Mouse (Mus musculus) frontal cortex, adult 2 months (tissue): ENCODE measurements around the gene Apon. TPM values are rescaled to one million over a fixed set of nuclear protein-coding genes. Genes with fewer than 3 reads are reported as not detected.
"Not testable (repeated sequence)": the region's sequence is repeated elsewhere in the genome, so short reads cannot be mapped to it uniquely, and the experiment has no call there.

Source experiments
- DNase-seq, 2 experiments: peaks; one replicate each; pipeline ENCODE4 v3.0.0; 2022; ENCODE audit warnings: low spot score in 1 of 2; ENCODE audit errors: extremely low spot score in 1 of 2
- polyA plus RNA-seq: library from polyadenylated mRNA; depleted of rRNA; stranded (reverse); fragments of >200 nt; gene quantifications from 2 replicates; pipeline ENCODE4 v1.2.3, GENCODE M21; 2012

The Apon gene
- polyA plus RNA-seq, 1 experiment = not detected

DNA sequence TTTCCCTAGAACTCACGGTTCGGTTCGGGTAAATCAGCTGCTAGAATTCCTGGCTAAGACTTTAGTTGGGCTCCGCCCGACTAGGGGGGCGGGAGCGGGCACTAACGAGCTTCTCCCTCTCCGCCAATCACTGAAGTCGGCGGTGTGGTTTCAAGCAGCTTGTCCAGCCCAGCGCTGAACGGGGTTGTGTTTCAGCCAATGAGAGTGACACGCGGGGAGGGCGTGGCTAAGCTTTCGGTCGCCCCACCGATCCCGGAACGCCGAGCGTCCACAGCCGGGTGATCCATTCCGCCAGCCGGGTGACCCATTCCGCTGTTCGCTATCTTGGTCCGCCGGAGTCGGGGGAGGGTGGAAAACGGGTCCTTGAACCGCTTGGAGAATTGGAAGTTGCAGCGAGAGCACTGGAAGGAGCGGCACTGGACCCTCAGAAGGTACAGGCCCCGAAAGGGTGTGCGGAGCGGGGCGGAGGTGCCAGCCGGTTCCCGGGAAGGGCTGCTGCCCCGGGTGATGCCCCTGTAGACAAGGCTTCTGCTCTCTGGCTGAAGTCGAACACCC, 16.5 kb downstream of the Apon start, which contains the start of gene Stat2:
Gene Stat2 (plus strand): TSS at position 273 of the 555 bp plus-strand sequence.
- DNase-seq = peak; percentile 97 to 98

DNA sequence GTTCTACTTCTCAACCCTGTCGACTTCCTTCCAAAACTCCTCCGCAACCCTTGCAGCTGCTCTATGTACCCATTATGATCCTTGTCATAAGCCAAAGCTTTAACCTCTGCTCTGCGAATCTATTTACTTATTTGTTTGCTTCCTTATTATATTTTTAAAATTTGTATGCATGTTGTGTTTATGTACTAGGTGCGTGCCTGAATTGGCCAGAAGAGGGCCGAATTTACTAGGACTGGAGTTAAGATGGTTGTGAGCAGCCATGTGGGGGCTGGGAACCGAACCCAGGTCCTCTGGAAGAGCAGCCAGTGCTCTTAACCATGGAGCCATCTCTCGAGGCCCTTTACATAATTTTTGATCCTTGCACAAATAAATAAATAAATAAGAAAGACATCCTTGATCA, 17.0 kb downstream of the Apon start:
- DNase-seq = no peak

DNA sequence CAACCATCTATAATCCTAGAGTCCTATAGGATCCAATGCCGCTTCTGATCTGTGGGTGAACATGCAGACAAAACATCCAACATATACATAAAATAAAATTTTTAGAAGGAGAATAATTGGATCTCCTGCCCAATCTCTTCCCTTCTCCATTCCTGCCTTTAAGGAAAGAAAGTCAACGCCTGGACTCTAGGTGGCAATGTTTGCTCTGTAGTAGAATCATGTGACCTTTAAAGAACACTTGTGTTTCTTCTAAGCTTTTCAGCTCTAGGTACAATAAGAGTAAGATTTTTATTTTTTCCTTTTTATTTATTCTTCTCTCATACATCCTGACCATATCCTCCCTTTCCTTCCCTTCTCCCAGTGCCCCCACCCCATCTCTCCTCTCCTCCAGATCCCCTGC, 18.0 kb downstream of the Apon start:
- DNase-seq = no peak

DNA sequence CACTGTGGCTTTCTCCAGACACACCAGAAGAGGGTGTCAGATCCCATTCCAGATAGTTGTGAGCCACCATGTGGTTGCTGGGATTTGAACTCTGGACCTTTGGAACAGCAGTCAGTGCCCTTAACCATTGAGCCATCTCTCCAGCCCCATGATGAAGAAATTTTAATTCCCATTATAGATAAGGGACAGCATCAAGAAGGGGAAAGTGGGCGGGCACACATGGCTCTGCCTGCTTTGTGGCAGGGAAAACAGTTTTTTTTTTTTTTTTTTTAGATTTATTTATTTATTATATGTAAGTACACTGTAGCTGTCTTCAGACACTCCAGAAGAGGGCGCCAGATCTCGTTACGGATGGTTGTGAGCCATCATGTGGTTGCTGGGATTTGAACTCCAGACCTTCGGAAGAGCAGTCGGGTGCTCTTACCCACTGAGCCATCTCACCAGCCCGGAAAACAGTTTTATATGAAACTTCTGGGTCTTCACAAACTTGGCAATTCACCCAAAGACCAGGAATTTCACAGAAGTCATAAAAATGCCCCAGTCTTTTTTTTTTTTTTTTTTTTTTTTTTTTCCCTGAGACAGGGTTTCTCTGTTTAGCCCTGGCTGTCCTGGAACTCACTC, 19.0 kb downstream of the Apon start:
- not testable (repeated sequence) for DNase-seq

- not testable (repeated sequence) for DNase-seq
Observed at GRCm38 (mm10) chr10:128275374-128275773, 21.5 kb downstream of the Apon start.

GRCm38 (mm10) chr10:128278158-128278557, 24.3 kb downstream of the Apon start:
- no peak for DNase-seq

GRCm38 (mm10) chr10:128280943-128281342, 27.0 kb downstream of the Apon start:
- DNase-seq = no peak

DNA sequence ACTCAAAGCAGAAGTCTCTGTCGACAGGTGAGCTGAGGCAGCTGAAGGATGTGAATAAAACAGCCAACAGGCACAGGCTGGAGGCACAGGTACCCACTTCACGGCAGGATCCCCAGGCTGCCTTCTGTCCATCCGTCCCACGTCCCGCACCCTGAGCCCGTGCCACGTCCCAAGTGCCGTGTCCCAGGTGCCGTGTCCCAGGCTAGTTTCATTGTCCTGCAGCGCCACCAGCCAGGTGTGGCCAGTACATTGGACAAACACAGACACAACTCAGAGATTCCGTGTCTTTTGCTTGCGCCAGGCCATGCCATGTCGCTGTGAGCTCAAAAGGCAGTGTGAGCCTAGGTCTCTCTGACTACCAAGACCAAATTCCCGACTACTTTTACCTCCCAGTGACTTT, 27.8 kb downstream of the Apon start:
- no peak for DNase-seq

- DNase-seq = no peak
Observed at GRCm38 (mm10) chr10:128282886-128283450, 29.1 kb downstream of the Apon start.

GRCm38 (mm10) chr10:128283604-128284579, 30.0 kb downstream of the Apon start:
- DNase-seq = peak in 1 of 2 experiments; percentile 76

GRCm38 (mm10) chr10:128290594-128290993, 36.7 kb downstream of the Apon start:
- not testable (repeated sequence) for DNase-seq

DNA sequence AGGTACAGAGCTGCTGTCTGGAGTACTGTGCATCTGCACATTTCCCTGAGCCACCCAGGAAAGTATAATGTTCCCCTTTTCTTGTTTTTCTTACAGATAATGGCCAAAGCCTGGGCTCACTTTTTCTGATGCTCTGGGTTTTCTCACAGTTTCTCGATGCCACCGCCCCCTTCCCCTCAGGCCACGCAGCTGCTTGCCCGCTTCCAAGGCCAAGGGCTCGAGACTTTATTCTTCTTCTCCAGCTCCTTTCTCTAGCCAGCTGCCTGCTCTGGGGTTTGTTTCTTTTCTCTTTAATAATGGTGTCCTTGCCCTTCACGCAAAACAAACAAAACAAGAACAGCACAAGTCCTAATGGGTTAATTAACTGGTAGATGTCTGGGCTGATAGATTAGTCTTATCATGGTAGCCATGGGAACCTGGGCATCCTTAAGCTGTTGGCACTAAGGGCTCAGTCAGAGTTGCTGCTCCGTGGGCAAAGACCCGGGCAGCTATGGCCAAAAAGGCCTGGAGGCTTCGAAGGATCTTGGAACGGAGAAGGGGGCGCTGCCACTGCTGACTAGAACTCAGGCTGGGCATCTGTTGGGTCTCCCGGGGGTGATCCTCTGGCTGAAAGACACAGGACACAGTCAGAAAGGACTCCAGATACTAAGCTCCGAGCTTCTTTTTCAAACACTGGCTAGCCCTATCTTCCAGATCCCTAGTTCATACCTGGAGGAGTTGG, 42.6 kb downstream of the Apon start:
- no peak for DNase-seq

- DNase-seq = no peak
Observed at GRCm38 (mm10) chr10:128297221-128297620, 43.3 kb downstream of the Apon start.

GRCm38 (mm10) chr10:128297622-128298021, 43.7 kb downstream of the Apon start:
- DNase-seq = no peak

- no peak for DNase-seq
Observed at GRCm38 (mm10) chr10:128298243-128298642, 44.3 kb downstream of the Apon start.

DNA sequence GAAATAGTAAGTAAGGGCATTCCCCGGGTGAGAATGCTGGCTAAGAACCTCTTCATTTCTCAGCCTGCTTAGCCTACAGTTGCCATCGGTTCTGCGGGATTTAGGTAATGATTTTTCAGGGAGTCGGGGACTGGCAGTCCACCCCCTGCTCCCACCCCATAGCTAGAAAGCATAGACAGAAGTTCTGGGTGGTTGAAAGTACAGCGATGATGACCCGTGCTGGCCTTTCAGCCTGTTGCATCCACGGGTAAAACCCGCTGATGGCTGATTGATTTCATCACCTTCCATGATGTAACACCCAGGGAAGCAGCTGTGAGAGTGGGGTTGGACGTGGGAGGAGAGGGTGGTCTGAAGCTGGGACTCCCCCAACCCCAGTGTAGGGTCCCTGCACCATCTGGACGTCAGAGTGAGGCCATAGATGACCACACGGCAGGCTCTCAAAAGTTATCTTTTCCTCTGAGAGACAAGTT, 44.8 kb downstream of the Apon start, which contains the start of gene Il23a:
Gene Il23a (minus strand): TSS at position 51 of the 470 bp plus-strand sequence.
- no peak for DNase-seq

- DNase-seq = no peak
Observed at GRCm38 (mm10) chr10:128302357-128302756, 48.5 kb downstream of the Apon start.

GRCm38 (mm10) chr10:128302785-128303125, 48.9 kb downstream of the Apon start:
- DNase-seq = peak in 1 of 2 experiments; percentile 25

DNA sequence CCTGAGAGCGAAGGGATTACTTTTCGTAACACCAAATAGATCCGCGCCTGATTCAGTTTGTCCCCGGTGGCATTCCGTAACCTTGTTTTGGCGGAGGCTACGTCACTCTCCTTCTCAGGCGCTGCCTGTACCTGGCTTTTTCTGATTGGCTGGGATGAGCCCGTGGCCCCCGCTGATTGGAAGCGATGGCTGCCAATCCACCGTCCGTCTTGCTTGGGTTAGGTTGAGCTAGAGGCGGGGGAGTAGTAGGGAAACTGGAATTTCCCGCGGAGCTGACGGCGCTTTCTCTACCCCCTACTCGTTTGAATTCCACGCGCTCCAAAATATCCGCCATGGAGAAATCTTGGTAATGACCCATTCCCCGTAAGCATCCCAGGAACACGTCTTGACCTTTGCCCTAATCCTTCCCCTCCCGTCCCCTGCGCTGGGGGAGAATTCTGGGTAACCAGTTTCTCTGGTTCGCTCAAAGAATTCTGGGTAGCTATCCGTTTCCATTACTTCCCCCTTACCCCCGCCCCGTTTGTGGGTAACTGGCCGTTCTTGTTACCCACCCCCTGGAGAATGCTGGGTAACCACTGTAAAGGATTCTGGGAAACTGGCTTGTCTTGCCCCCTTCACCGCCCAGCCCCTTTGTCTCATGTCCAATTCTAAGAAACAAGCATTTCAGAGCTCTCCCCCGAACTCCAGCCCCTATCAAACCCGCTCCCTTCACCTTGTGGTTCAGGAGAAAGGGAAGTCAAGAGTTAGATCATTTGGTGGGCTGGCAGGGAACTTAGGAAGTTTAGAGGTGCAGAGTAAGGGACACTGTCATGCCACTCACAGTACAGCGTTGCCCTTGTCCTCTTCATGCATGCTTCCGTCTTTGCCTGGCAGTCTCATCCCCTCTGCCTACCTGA, 49.5 kb downstream of the Apon start, which contains the start of gene Pan2:
Gene Pan2 (plus strand): TSS at position 210 of the 896 bp plus-strand sequence.
- peak; percentile 100 for DNase-seq
